Mouse (Mus musculus) embryonic facial prominence, embryonic 14.5 days (tissue): ENCODE data around the gene N4bp2l2. TPM values are rescaled to one million over a fixed set of nuclear protein-coding genes. Genes with fewer than 3 reads are reported as not detected.
"Not testable (repeated sequence)": the region's sequence is repeated elsewhere in the genome, so short reads cannot be mapped to it uniquely, and the experiment has no call there.

Experiments used
- ATAC-seq: fragments of 200-750 bp; cut with Nextera tagmentation; 2 replicates; pipeline ENCODE4 v1.8.0; 2017; ENCODE audit warnings: low read depth, moderate number of reproducible peaks, moderate TSS enrichment
- DNase-seq: peaks from one replicate; pipeline ENCODE4 v3.0.0-alpha.2; 2015; ENCODE audit warnings: low spot score
- H3K27ac ChIP-seq: fragments of 300-500 bp; sonication (generic); replicated peaks from 2 replicates; pipeline ENCODE4 v1.5.1; 2014; ENCODE audit warnings: low read depth, mild to moderate bottlenecking, low read length, moderate library complexity
- H3K27me3 ChIP-seq: fragments of 300-500 bp; sonication (generic); replicated peaks from 2 replicates; pipeline ENCODE4 v1.6.1; 2014; ENCODE audit warnings: low read length; ENCODE audit not compliant: control insufficient read depth, insufficient read depth
- H3K36me3 ChIP-seq: fragments of 300-500 bp; sonication (generic); 2 replicates; pipeline ENCODE4 v1.6.1; 2014; ENCODE audit warnings: low read length, mixed read lengths; ENCODE audit not compliant: control insufficient read depth, insufficient read depth
- H3K4me1 ChIP-seq: fragments of 300-500 bp; sonication (generic); 2 replicates; pipeline ENCODE4 v1.6.1; 2014; ENCODE audit warnings: antibody characterized with exemption, low read length; ENCODE audit not compliant: control insufficient read depth, insufficient read depth
- H3K4me2 ChIP-seq: fragments of 300-500 bp; sonication (generic); 2 replicates; pipeline ENCODE4 v1.6.1; 2014; ENCODE audit warnings: low read depth, mild to moderate bottlenecking, low read length, moderate library complexity, mixed read lengths
- H3K4me3 ChIP-seq: fragments of 300-500 bp; sonication (generic); 2 replicates; pipeline ENCODE4 v1.5.1; 2014; ENCODE audit warnings: low read depth, mild to moderate bottlenecking, low read length
- H3K9ac ChIP-seq: fragments of 300-500 bp; sonication (generic); 2 replicates; pipeline ENCODE4 v1.6.1; 2014; ENCODE audit warnings: low read depth, mild to moderate bottlenecking, low read length, moderate library complexity, mixed read lengths
- H3K9me3 ChIP-seq: fragments of 300-500 bp; sonication (generic); 2 replicates; pipeline ENCODE4 v1.6.1; 2016; ENCODE audit warnings: low read length; ENCODE audit not compliant: control insufficient read depth
- WGBS: fragments of 180-500 bp; shearing (Covaris S2); extraction: QIAGEN DNeasy Blood & Tissue Kit; methylation state at CpG from one replicate; pipeline ENCODE4 v1.1.7; 2014; 5-methylcytosine and 5-hydroxymethylcytosine counted together
- polyA plus RNA-seq: library from polyadenylated mRNA; unstranded; fragments of >200 nt; fragmentation: Nextera tagmentation; extraction: Ambion mirVana; gene quantifications from 2 replicates; pipeline ENCODE4 v1.2.1, GENCODE M21; 2014

The N4bp2l2 gene
- 41.6 and 44.5 TPM in 2 replicates for polyA plus RNA-seq

DNA sequence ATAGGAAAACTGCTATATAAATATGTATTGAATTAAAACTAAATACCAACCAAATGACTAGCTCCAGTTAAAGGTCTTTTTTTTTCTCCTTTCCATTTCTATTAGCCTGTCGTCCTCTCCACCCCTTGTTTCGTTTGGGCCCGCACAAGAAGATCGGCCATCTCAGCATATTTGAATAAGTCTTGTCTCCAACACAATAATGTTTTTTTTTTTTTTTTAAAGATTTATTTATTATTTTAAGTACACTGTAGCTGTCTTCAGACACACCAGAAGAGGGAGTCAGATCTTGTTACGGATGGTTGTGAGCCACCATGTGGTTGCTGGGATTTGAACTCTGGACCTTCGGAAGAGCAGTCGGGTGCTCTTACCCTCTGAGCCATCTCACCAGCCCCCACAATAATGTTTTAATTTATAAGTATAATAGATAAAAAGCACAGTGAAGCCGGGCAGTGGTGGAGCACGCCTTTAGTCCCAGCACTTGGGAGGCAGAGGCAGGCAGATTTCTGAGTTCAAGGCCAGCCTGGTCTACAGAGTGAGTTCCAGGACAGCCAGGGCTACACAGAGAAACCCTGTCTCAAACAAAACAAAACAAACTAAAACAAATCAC is at the start of gene N4bp2l2:
TSS of gene N4bp2l2 (minus strand) at position 51 of the 607 bp plus-strand sequence.
- H3K4me3 ChIP-seq, result peak within 1 kb of the TSS; percentile 100
- H3K9me3 ChIP-seq, H3K4me1 ChIP-seq, ATAC-seq, H3K27me3 ChIP-seq, DNase-seq: not testable (repeated sequence)
- peak within 1 kb of the TSS; percentile 99 for H3K27ac ChIP-seq
- H3K9ac ChIP-seq, result peak within 1 kb of the TSS; percentile 96
- peak within 1 kb of the TSS; percentile 65 for H3K4me2 ChIP-seq
- H3K36me3 ChIP-seq, result peaks cover 11% of the 10 kb centered on the region
- WGBS, result 85% methylated on average over 9 of the region's 9 CpGs

DNA sequence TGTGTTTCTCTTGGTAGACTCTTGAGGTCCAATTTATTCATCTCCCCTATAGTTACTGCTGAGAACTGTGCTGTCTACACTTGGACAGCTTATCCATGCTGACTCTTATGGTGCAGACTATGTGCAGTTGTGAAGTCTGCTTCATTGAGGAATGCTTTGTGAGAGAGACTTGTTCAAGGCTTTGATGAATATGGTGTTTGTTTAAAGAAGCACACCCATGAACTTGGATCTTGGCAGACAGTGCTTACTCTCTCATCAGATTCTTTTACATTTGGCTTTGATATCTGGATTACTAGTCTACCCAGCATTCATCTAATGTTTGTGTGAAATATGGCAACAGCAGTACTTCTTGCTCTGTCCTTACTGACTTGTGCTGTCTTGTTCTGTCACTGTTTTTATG is 47.4 kb upstream of the N4bp2l2 start:
- Histone ChIP-seq H3K27ac (no peak overlapping the region), H3K27me3 (no peaks in the 10 kb centered on the region), H3K4me1 (no peaks in the 10 kb centered on the region), H3K36me3 (no peaks in the 10 kb centered on the region), H3K4me2 (no peak overlapping the region), H3K9ac (no peak overlapping the region), H3K9me3 (no peaks in the 10 kb centered on the region), H3K4me3 (no peak overlapping the region)
- ATAC-seq (no peak), DNase-seq (peak; percentile 17)

DNA sequence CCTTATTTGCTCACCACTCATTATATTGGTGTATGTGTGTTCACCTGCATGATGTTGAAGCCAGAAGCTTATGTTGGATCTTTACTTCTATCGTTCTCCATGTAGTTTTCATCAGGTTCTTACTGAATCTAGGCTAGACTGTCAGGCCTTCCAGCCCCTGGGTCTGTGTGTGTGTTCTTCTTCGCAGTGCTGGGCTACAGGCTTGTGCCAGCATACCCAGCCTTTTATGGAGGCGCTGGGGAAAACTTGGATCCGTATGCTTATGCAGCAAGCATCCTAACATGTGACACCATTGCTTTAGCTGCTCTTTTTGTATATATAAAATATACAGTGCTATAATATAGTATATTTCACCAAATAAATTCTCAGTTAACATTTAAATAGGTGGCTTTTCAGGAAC is 45.5 kb upstream of the N4bp2l2 start:
- Histone ChIP-seq H3K4me2 (no peak overlapping the region), H3K9ac (no peak overlapping the region), H3K4me3 (no peak overlapping the region), H3K27me3 (no peaks in the 10 kb centered on the region), H3K36me3 (no peaks in the 10 kb centered on the region), H3K9me3 (no peaks in the 10 kb centered on the region), H3K4me1 (no peaks in the 10 kb centered on the region), H3K27ac (no peak overlapping the region)
- 95% methylated on average over 4 of the region's 4 CpGs for WGBS
- ATAC-seq (no peak), DNase-seq (no peak)

DNA sequence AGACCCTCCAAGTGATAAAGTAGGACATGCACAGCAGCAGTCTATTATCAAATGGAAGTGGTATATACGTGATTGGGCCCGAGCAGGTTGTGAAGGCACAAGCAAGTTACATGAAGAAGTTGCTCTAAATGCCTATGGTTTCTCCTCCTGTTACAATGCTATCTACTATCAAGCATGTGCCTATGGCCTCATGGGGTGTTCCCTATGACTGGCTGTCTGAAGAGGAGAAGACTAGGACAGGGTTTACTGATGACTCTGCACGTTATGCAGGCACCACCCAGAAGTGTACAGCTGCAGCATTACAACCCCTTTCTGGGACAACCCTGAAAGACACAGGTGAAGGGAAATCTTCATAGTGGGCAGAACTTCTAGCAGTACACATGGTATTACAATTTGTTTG is 41.2 kb upstream of the N4bp2l2 start:
- ATAC-seq, H3K4me2 ChIP-seq, H3K4me3 ChIP-seq, H3K4me1 ChIP-seq, H3K27me3 ChIP-seq, H3K9me3 ChIP-seq, H3K27ac ChIP-seq, DNase-seq, H3K9ac ChIP-seq, H3K36me3 ChIP-seq: not testable (repeated sequence)
- 97% methylated on average over 3 of the region's 3 CpGs for WGBS

DNA sequence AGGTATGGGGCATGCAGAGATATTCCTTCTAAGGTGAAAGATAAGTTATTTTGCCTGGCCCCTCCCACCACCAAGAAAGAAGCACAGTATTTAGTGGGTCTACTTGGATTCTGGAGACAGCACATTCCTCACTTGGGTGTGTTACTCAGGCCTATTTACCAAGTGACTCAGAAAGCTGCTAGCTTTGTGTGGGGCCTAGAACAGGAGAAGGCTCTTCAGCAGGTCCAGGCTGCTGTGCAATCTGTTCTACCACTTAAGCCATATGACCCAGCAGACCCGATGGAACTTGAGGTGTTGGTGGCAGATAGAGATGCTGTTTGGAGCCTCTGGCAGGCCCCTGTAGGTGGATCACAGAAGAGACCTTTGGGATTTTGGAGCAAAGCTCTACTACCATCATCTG is 40.7 kb upstream of the N4bp2l2 start:
- H3K27ac ChIP-seq, H3K4me2 ChIP-seq, H3K9ac ChIP-seq, ATAC-seq, H3K4me3 ChIP-seq, DNase-seq, H3K36me3 ChIP-seq, H3K9me3 ChIP-seq, H3K4me1 ChIP-seq, H3K27me3 ChIP-seq: not testable (repeated sequence)
- WGBS, result 100% methylated on average over 1 of the region's 1 CpGs

DNA sequence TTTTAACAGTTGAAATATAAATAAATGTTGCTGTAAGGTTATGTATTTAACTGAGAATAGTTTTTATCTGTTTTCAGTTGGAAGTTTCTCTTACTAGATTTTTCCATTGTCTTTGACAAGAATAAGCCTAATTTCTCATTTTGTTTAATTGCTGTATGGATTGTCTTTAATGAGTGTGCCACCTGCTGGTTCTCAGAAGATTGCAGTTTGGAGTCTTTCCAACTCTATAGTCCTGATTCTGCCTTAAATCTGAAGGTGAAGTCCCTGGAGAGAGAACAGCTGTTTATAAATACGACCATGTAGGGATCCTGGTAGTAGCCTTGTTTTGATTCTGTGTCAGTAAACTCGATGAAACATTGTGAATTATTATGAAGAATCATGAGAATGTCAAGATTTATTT is 36.7 kb upstream of the N4bp2l2 start:
- WGBS, result 63% methylated on average over 2 of the region's 2 CpGs
- peaks cover 10% of the 10 kb centered on the region; the same call in 1 of the 2 replicates for H3K36me3 ChIP-seq
- H3K9ac ChIP-seq, result no peak overlapping the region
- no peaks in the 10 kb centered on the region for H3K4me1 ChIP-seq
- no peak overlapping the region for H3K4me3 ChIP-seq
- H3K27me3 ChIP-seq, result no peaks in the 10 kb centered on the region
- no peak for ATAC-seq
- H3K9me3 ChIP-seq, result 0 out of 2 replicates have a peak, but pooled peaks cover 2% of the 10 kb centered on the region
- DNase-seq, result peak; percentile 16
- no peak overlapping the region for H3K27ac ChIP-seq
- no peak overlapping the region for H3K4me2 ChIP-seq

DNA sequence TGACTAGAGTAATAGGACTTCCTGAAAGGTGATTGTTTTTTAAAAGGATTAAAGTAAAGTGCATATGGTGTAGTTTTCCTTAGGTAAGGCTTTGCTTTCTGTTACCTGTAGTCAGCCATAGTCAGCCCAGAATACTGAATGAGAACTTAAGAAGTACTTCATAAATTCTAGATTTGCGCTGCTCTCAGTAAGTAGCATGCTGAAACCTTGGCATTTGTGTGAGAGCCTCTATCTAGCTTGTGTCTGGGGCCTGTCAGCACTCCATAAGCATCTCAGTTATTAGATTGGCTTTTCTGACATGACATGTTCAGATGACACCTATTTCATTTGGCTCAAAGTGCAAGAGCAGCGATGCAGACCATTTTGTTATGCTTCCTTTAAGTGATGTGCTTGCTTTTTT is 27.3 kb upstream of the N4bp2l2 start:
- Histone ChIP-seq H3K36me3 (peaks cover 24% of the 10 kb centered on the region), H3K9ac (no peak overlapping the region), H3K4me3 (no peak overlapping the region), H3K4me1 (no peaks in the 10 kb centered on the region), H3K27me3 (no peaks in the 10 kb centered on the region), H3K9me3 (0 out of 2 replicates have a peak, but pooled peaks cover 7% of the 10 kb centered on the region), H3K27ac (no peak overlapping the region), H3K4me2 (no peak overlapping the region)
- 93% methylated on average over 2 of the region's 2 CpGs for WGBS
- no peak for ATAC-seq
- DNase-seq, result no peak

DNA sequence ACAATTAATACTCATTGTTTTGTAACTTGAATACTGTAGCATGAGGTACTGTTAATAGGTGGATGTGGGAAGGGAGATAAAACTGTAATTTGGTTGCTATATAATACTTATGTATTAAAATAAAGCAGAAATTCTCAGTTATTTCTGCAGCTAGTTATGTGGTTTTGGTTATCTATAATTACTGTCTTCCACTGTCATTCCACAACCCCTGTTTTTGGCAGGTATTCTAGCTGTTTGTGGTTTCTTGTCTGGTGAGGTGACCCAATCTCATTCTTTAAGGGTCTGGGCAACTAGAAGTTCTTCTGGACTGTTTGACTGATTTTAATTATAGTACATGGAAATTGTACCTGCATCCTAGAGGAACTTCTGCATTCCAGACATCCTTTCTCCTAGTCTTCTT is 24.7 kb upstream of the N4bp2l2 start:
- Histone ChIP-seq H3K9me3 (0 out of 2 replicates have a peak, but pooled peaks cover 4% of the 10 kb centered on the region), H3K27me3 (no peaks in the 10 kb centered on the region), H3K27ac (no peak overlapping the region), H3K4me2 (no peak overlapping the region), H3K9ac (no peak overlapping the region), H3K36me3 (peaks cover 14% of the 10 kb centered on the region), H3K4me1 (no peaks in the 10 kb centered on the region), H3K4me3 (no peak overlapping the region)
- ATAC-seq (no peak), DNase-seq (no peak)

DNA sequence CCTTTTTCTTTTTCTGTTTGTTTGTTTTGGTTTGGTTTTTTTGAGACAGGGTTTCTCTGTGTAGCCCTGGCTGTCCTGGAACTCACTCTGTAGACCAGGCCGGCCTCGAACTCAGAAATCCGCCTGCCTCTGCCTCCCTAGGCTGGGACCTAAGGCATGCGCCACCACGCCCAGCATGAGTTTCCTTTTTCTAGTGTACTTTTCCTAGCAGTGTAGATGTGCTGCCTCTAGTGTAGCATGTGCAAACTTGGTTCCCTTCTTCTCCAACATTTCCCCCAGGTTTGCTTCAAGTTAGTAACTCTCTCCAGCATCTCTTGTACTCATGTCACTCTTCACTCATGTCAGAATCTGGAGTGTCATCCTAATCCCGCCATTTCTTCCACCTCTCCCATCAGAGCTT is 16.9 kb upstream of the N4bp2l2 start:
- DNase-seq, H3K27me3 ChIP-seq: not testable (repeated sequence)
- 97% methylated on average over 6 of the region's 6 CpGs for WGBS

More for the DNA sequence above, 16.9 kb upstream of the N4bp2l2 start:
- ATAC-seq, H3K9ac ChIP-seq, H3K4me3 ChIP-seq, H3K9me3 ChIP-seq, H3K4me2 ChIP-seq, H3K4me1 ChIP-seq, H3K27ac ChIP-seq, H3K36me3 ChIP-seq: not testable (repeated sequence)
